Mouse (Mus musculus) cortical plate, adult 2 months (tissue): Measurements from ENCODE around the gene Chka.

ENCODE experiments used
- CTCF ChIP-seq: fragments of 200-500 bp; IDR thresholded peaks from 2 replicates; pipeline ENCODE4 v1.5.1; 2011; ENCODE audit warnings: mild to moderate bottlenecking, control low read depth, low read length; ENCODE audit not compliant: insufficient read depth; ENCODE audit errors: extremely low read depth
- POLR2A ChIP-seq: fragments of 200-500 bp; IDR thresholded peaks from 2 replicates; pipeline ENCODE4 v1.6.1; 2011; ENCODE audit warnings: mild to moderate bottlenecking, low read length, control low read depth; ENCODE audit not compliant: insufficient read depth; ENCODE audit errors: extremely low read depth

DNA sequence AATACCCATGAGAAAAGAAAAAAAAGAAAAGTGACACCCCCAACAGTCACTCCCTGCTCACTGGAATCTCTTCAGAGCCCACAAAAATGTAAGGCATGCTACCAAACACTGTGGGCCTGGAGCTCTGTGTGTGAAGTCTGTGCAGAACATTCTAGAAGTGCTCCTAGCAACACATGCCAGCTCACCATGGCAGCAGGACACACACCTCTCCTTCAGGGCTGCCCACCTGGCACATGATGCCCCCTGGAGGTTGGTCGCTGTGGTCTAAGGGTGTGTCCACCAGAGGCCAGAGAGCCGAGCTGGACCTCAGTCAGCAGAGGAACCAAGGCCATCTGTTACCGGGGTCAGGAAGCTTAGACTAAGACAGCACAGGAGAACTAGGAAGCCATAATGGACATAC, 74.7 kb downstream of the Chka start:
- TF ChIP-seq CTCF: no peak
- no peak for TF ChIP-seq POLR2A
